Mouse (Mus musculus): ENCODE measurements around the gene Tprn. TPM values are rescaled to one million over a fixed set of nuclear protein-coding genes. Genes with fewer than 3 reads are reported as not detected.
A peak's percentile ranks its signal among the peaks of the same experiment; 100 is the strongest.

The Tprn gene
- polyA plus RNA-seq, 1 experiment from 2014 or later, result 5.3 TPM

- TF ChIP-seq EP300 (IDR thresholded peaks at IDR 0.05; ENCODE audit: low read depth) (no peak), CTCF (IDR thresholded peaks at IDR 0.05; ENCODE audit: low read depth) (no peak)
- WGBS (ENCODE audit: insufficient replicate concordance), result 4% methylated on average over 22 of the region's 22 CpGs
- no peak for DNase-seq
- no peak overlapping the region for H3K9ac ChIP-seq (replicated peaks)
- H3K27ac ChIP-seq (ENCODE audit: low read depth), result no peak overlapping the region
- H3K4me2 ChIP-seq (ENCODE audit: low read depth, low read length), result no peak overlapping the region; the same call in 1 of the 2 replicates
- peaks cover 50% of the 10 kb centered on the region for H3K27me3 ChIP-seq (ENCODE audit: insufficient read depth, low read length)
- no peaks in the 10 kb centered on the region for H3K36me3 ChIP-seq (replicated peaks; ENCODE audit: insufficient read depth, low read length)
- no peaks in the 10 kb centered on the region for H3K9me3 ChIP-seq (ENCODE audit: low read length)
- no peaks in the 10 kb centered on the region for H3K4me1 ChIP-seq (ENCODE audit: insufficient read depth)
- ATAC-seq, result no peak
- no peak overlapping the region for H3K4me3 ChIP-seq (ENCODE audit: low read depth, low read length)
Measured at GRCm38 (mm10) chr2:25310969-25311368, 48.6 kb downstream of the Tprn start.

- Histone ChIP-seq H3K4me1 (ENCODE audit: insufficient read depth) (no peaks in the 10 kb centered on the region), H3K36me3 (replicated peaks; ENCODE audit: insufficient read depth, low read length) (no peaks in the 10 kb centered on the region), H3K9ac (replicated peaks) (no peak overlapping the region), H3K4me3 (ENCODE audit: low read depth, low read length) (no peak overlapping the region), H3K27ac (ENCODE audit: low read depth) (no peak overlapping the region), H3K27me3 (ENCODE audit: insufficient read depth, low read length) (peaks cover 54% of the 10 kb centered on the region), H3K9me3 (ENCODE audit: low read length) (no peaks in the 10 kb centered on the region), H3K4me2 (ENCODE audit: low read depth, low read length) (no peak overlapping the region; the same call in 1 of the 2 replicates)
- ATAC-seq (no peak), DNase-seq (no peak)
- TF ChIP-seq CTCF (IDR thresholded peaks at IDR 0.05; ENCODE audit: low read depth), result no peak
- no peak for TF ChIP-seq EP300 (IDR thresholded peaks at IDR 0.05; ENCODE audit: low read depth)
- 9% methylated on average over 11 of the region's 11 CpGs for WGBS (ENCODE audit: insufficient replicate concordance)
Measured at GRCm38 (mm10) chr2:25311491-25311891, 49.1 kb downstream of the Tprn start.

- H3K9me3 ChIP-seq (ENCODE audit: low read length), result no peaks in the 10 kb centered on the region
- H3K4me2 ChIP-seq (ENCODE audit: low read depth, low read length), result peak overlapping the region; percentile 45
- H3K4me3 ChIP-seq (ENCODE audit: low read depth, low read length), result 0 out of 2 replicates have a peak overlapping the region, but pooled peaks have one; percentile 19
- H3K27ac ChIP-seq (ENCODE audit: low read depth), result no peak overlapping the region
- TF ChIP-seq EP300 (IDR thresholded peaks at IDR 0.05; ENCODE audit: low read depth) (no peak), CTCF (IDR thresholded peaks at IDR 0.05; ENCODE audit: low read depth) (no peak)
- H3K36me3 ChIP-seq (replicated peaks; ENCODE audit: insufficient read depth, low read length), result no peaks in the 10 kb centered on the region
- H3K4me1 ChIP-seq (ENCODE audit: insufficient read depth), result 0 out of 2 replicates have a peak, but pooled peaks cover 3% of the 10 kb centered on the region
- no peak overlapping the region for H3K9ac ChIP-seq (replicated peaks)
- H3K27me3 ChIP-seq (ENCODE audit: insufficient read depth, low read length), result peaks cover 33% of the 10 kb centered on the region
- ATAC-seq (no peak), DNase-seq (no peak)
- 6% methylated on average over 31 of the region's 31 CpGs for WGBS (ENCODE audit: insufficient replicate concordance)
Measured at GRCm38 (mm10) chr2:25318119-25318966, 55.9 kb downstream of the Tprn start.

GRCm38 (mm10) chr2:25318971-25319773, 56.8 kb downstream of the Tprn start, which contains the start of gene Grin1:
Gene Grin1, minus strand, starts transcription at chr2:25319187.
- Histone ChIP-seq H3K9ac (replicated peaks) (no peak within 1 kb of the TSS), H3K4me1 (ENCODE audit: insufficient read depth) (0 out of 2 replicates have a peak, but pooled peaks cover 3% of the 10 kb centered on the region), H3K27ac (ENCODE audit: low read depth) (no peak within 1 kb of the TSS), H3K4me2 (ENCODE audit: low read depth, low read length) (peak within 1 kb of the TSS; percentile 45), H3K9me3 (ENCODE audit: low read length) (no peaks in the 10 kb centered on the region), H3K27me3 (ENCODE audit: insufficient read depth, low read length) (peaks cover 33% of the 10 kb centered on the region), H3K36me3 (replicated peaks; ENCODE audit: insufficient read depth, low read length) (no peaks in the 10 kb centered on the region), H3K4me3 (ENCODE audit: low read depth, low read length) (0 out of 2 replicates have a peak within 1 kb of the TSS, but pooled peaks have one; percentile 19)
- no peak; the same call in 1 of the 2 replicates for ATAC-seq
- 10% methylated on average over 56 of the region's 58 CpGs for WGBS (ENCODE audit: insufficient replicate concordance)
- no peak for TF ChIP-seq EP300 (IDR thresholded peaks at IDR 0.05; ENCODE audit: low read depth)
- TF ChIP-seq CTCF (IDR thresholded peaks at IDR 0.05; ENCODE audit: low read depth), result no peak
- peak; percentile 77 for DNase-seq

Other genes with a start within 250 kb of the Tprn start
- 29.0 and 32.1 TPM in 2 replicates for gene Nsmf, start 208.3 kb upstream of the Tprn start, polyA plus RNA-seq (2015; fragmentation: Nextera tagmentation; extraction: Ambion mirVana)
- gene Entpd8, start 182.3 kb upstream of the Tprn start, polyA plus RNA-seq (2015; fragmentation: Nextera tagmentation; extraction: Ambion mirVana), result 23.8 and 25.9 TPM in 2 replicates
- gene Noxa1, start 167.5 kb upstream of the Tprn start, polyA plus RNA-seq (2015; fragmentation: Nextera tagmentation; extraction: Ambion mirVana), result 0.52 and 0.59 TPM in 2 replicates
- gene Nrarp, start 81.9 kb upstream of the Tprn start, polyA plus RNA-seq (2015; fragmentation: Nextera tagmentation; extraction: Ambion mirVana), result 1.3 and 1.7 TPM in 2 replicates
- gene Tor4a, start 65.7 kb upstream of the Tprn start, polyA plus RNA-seq (2015; fragmentation: Nextera tagmentation; extraction: Ambion mirVana), result 5.4 and 6.0 TPM in 2 replicates
- gene Nelfb, start 51.1 kb upstream of the Tprn start, polyA plus RNA-seq (2015; fragmentation: Nextera tagmentation; extraction: Ambion mirVana), result 19.3 and 22.3 TPM in 2 replicates
- gene Stpg3, start 48.0 kb upstream of the Tprn start, polyA plus RNA-seq (2015; fragmentation: Nextera tagmentation; extraction: Ambion mirVana), result not detected in 2 replicates
- not detected in 2 replicates for gene Fam166a, start 43.9 kb upstream of the Tprn start, polyA plus RNA-seq (2015; fragmentation: Nextera tagmentation; extraction: Ambion mirVana)
- gene Tubb4b, start 37.9 kb upstream of the Tprn start, polyA plus RNA-seq (2015; fragmentation: Nextera tagmentation; extraction: Ambion mirVana), result 263 and 294 TPM in 2 replicates
- not detected in 2 replicates for gene Slc34a3, start 28.3 kb upstream of the Tprn start, polyA plus RNA-seq (2015; fragmentation: Nextera tagmentation; extraction: Ambion mirVana)
- gene Rnf224, start 25.8 kb upstream of the Tprn start, polyA plus RNA-seq (2015; fragmentation: Nextera tagmentation; extraction: Ambion mirVana), result not detected in 2 replicates
- gene Rnf208, start 20.4 kb upstream of the Tprn start, polyA plus RNA-seq (2015; fragmentation: Nextera tagmentation; extraction: Ambion mirVana), result 0.11 TPM in 1 of 2 replicates, not detected in the other
- not detected in 2 replicates for gene Cysrt1, start 20.2 kb upstream of the Tprn start, polyA plus RNA-seq (2015; fragmentation: Nextera tagmentation; extraction: Ambion mirVana)
- 1.2 and 1.4 TPM in 2 replicates for gene AL732309.1, start 15.8 kb upstream of the Tprn start, polyA plus RNA-seq (2015; fragmentation: Nextera tagmentation; extraction: Ambion mirVana)
- 34.0 and 37.1 TPM in 2 replicates for gene Tmem203, start 7.2 kb upstream of the Tprn start, polyA plus RNA-seq (2015; fragmentation: Nextera tagmentation; extraction: Ambion mirVana)
- gene Ssna1, start 9.8 kb downstream of the Tprn start, polyA plus RNA-seq (2015; fragmentation: Nextera tagmentation; extraction: Ambion mirVana), result 77.2 and 81.7 TPM in 2 replicates
- 19.8 and 22.8 TPM in 2 replicates for gene Anapc2, start 9.9 kb downstream of the Tprn start, polyA plus RNA-seq (2015; fragmentation: Nextera tagmentation; extraction: Ambion mirVana)
- not detected in 2 replicates for gene Tmem210, start 25.5 kb downstream of the Tprn start, polyA plus RNA-seq (2015; fragmentation: Nextera tagmentation; extraction: Ambion mirVana)
- not detected in 2 replicates for gene Lrrc26, start 27.3 kb downstream of the Tprn start, polyA plus RNA-seq (2015; fragmentation: Nextera tagmentation; extraction: Ambion mirVana)
- gene Grin1, start 56.6 kb downstream of the Tprn start, polyA plus RNA-seq (2015; fragmentation: Nextera tagmentation; extraction: Ambion mirVana), result not detected in 2 replicates
- 15.7 and 16.5 TPM in 2 replicates for gene Man1b1, start 69.7 kb downstream of the Tprn start, polyA plus RNA-seq (2015; fragmentation: Nextera tagmentation; extraction: Ambion mirVana)
- 12.8 and 15.4 TPM in 2 replicates for gene Dpp7, start 93.7 kb downstream of the Tprn start, polyA plus RNA-seq (2015; fragmentation: Nextera tagmentation; extraction: Ambion mirVana)
- 18.7 and 19.4 TPM in 2 replicates for gene Uap1l1, start 103.1 kb downstream of the Tprn start, polyA plus RNA-seq (2015; fragmentation: Nextera tagmentation; extraction: Ambion mirVana)
- 5.5 and 7.4 TPM in 2 replicates for gene Sapcd2, start 109.7 kb downstream of the Tprn start, polyA plus RNA-seq (2015; fragmentation: Nextera tagmentation; extraction: Ambion mirVana)
- 2.9 and 3.6 TPM in 2 replicates for gene Entpd2, start 133.3 kb downstream of the Tprn start, polyA plus RNA-seq (2015; fragmentation: Nextera tagmentation; extraction: Ambion mirVana)
- gene Npdc1, start 136.7 kb downstream of the Tprn start, polyA plus RNA-seq (2015; fragmentation: Nextera tagmentation; extraction: Ambion mirVana), result 5.2 and 5.4 TPM in 2 replicates
- gene Fut7, start 160.6 kb downstream of the Tprn start, polyA plus RNA-seq (2015; fragmentation: Nextera tagmentation; extraction: Ambion mirVana), result 0.78 and 0.97 TPM in 2 replicates
- gene Abca2, start 166.1 kb downstream of the Tprn start, polyA plus RNA-seq (2015; fragmentation: Nextera tagmentation; extraction: Ambion mirVana), result 0.71 and 0.87 TPM in 2 replicates
- gene Clic3, start 194.2 kb downstream of the Tprn start, polyA plus RNA-seq (2015; fragmentation: Nextera tagmentation; extraction: Ambion mirVana), result 0.77 and 1.4 TPM in 2 replicates
- 14.7 and 17.1 TPM in 2 replicates for gene Paxx, start 198.5 kb downstream of the Tprn start, polyA plus RNA-seq (2015; fragmentation: Nextera tagmentation; extraction: Ambion mirVana)
- 0.83 and 1.0 TPM in 2 replicates for gene Ptgds, start 207.4 kb downstream of the Tprn start, polyA plus RNA-seq (2015; fragmentation: Nextera tagmentation; extraction: Ambion mirVana)
- gene Lcn12, start 231.3 kb downstream of the Tprn start, polyA plus RNA-seq (2015; fragmentation: Nextera tagmentation; extraction: Ambion mirVana), result not detected in 2 replicates
- gene Fbxw5, start 238.1 kb downstream of the Tprn start, polyA plus RNA-seq (2015; fragmentation: Nextera tagmentation; extraction: Ambion mirVana), result 26.7 and 26.9 TPM in 2 replicates
- 106 and 107 TPM in 2 replicates for gene C8g, start 239.1 kb downstream of the Tprn start, polyA plus RNA-seq (2015; fragmentation: Nextera tagmentation; extraction: Ambion mirVana)